Mouse (Mus musculus) heart, adult 9 months (tissue): ENCODE data around the gene Olfr1490.
"Not testable (repeated sequence)": the region's sequence is repeated elsewhere in the genome, so short reads cannot be mapped to it uniquely, and the experiment has no call there.

Experiments used
- DNase-seq, 2 experiments: peaks; one replicate each; pipeline ENCODE4 v3.0.0; 2022; ENCODE audit warnings: low spot score in 2 of 2

The Olfr1490 gene

DNA sequence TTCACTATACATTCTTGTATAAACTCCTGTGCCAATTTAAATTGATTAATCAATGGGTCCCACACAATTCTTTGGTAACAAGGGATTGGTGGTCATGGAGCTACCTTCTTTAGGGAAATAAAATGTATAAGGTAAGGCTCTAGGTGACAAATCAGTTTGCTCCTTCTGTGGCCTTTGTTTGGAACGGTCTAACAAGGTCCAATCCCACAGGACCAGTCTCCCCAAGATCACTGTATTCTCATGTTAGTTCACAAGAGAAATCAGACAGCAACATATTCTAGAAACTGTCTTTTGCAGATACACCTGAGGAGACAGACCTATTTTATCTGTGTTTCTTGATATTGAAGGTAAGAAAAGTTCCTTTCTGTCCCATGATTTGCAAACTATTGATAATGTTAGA is at the start of gene Olfr1490:
Gene Olfr1490, plus strand, starts transcription at position 301 of the 400 bp plus-strand sequence.
- DNase-seq = no peak

DNA sequence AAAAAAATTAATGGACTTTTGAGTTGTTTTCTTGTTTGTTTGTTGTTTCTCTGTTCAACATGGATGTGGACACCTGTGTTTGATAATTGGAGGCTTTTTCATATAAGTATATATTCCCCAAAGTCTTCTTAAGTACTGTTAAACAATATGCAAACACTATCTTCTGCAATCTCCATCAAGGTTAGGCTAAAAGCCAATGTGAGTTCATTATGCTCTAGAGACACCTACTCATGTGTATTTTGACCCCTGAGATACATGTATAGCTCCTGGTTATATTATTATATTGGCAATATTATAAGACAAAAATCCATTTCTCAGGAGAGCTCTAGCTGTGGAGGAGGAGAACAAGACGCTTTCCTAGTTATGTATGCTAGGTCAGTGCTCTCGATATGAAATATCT is 33.8 kb upstream of the Olfr1490 start, which contains the start of gene Olfr1487:
Gene Olfr1487, plus strand, starts transcription at position 301 of the 400 bp plus-strand sequence.
- not testable (repeated sequence) for DNase-seq

DNA sequence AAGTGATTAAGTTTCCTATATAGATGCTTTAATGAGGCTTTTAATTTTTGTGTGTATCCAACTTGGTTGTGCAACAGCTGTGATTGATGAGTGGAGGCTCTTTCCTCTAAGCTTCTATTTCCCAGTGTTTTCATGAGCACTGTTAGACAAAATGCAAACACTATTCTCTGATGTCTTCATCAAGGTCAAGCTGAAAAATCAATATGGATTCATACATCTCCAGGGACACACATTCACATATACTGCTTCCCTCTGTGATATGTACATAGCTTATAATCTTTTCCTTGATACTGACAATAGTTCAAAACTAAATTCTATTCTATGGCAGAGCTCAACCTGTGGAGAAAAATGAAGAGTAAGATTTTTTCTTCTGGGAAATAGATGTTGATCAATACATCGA is 19.6 kb upstream of the Olfr1490 start, which contains the start of gene Olfr1489:
Gene Olfr1489, plus strand, starts transcription at position 301 of the 400 bp plus-strand sequence.
- no peak for DNase-seq

DNA sequence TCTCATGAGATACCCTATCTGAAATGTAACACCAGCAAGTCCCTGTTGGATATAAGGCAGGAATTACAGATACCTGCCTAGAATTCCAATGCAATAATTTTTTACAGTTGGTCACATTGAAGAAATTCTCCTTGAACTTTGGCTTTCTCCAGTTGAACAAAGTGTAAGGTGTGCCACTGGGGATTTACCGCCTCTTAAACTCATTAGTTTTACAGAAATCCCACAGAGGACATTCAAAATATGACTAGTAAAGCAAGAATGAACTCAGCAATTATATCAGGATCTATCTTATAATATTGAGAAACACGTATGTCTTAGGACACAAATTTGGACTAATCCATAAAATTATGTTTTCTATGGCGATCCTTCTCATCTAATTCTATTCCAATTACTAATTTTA is 46.1 kb downstream of the Olfr1490 start, which contains the start of gene Olfr1491:
Gene Olfr1491, plus strand, starts transcription at position 301 of the 400 bp plus-strand sequence.
- DNase-seq = no peak
